Mouse (Mus musculus) large intestine, adult 2 months (tissue): ENCODE data around the gene Gm21788. TPM values are rescaled to one million over a fixed set of nuclear protein-coding genes. Genes with fewer than 3 reads are reported as not detected.
"Not testable (repeated sequence)": the region's sequence is repeated elsewhere in the genome, so short reads cannot be mapped to it uniquely, and the experiment has no call there.

Experiments used
- DNase-seq: peaks from one replicate; pipeline ENCODE4 v3.0.0-alpha.2; 2012; ENCODE audit warnings: low read depth, low spot score
- WGBS: fragments of 180-500 bp; shearing (Covaris S2); methylation state at CpG from one replicate; pipeline ENCODE4 v1.1.7; 2018; 5-methylcytosine and 5-hydroxymethylcytosine counted together
- polyA plus RNA-seq: library from polyadenylated mRNA; depleted of rRNA; stranded (reverse); fragments of >200 nt; gene quantifications from 2 replicates; pipeline ENCODE4 v1.2.3, GENCODE M21; 2012; rRNA removed

Gene Gm21788
- not detected in 2 replicates for polyA plus RNA-seq

- WGBS = no CpG with 5 or more reads among the region's 3 CpGs
These were observed at the start of gene Gm21788 for GRCm38 (mm10) chrY:7404710-7405109. Gm21788 (plus strand) TSS chrY:7405010.

More at GRCm38 (mm10) chrY:7404710-7405109, at the start of gene Gm21788:
- not testable (repeated sequence) for DNase-seq

Other genes starting within 250 kb of the Gm21788 start
- not detected in 2 replicates for gene Gm21244, start 235.7 kb upstream of the Gm21788 start, polyA plus RNA-seq
- not detected in 2 replicates for gene Gm28998, start 151.2 kb upstream of the Gm21788 start, polyA plus RNA-seq
- gene Gm20826, start 233.5 kb downstream of the Gm21788 start, polyA plus RNA-seq = 0.01 TPM in 1 of 2 replicates, not detected in the other